Mouse (Mus musculus): ENCODE measurements around the gene Dazap1. TPM values are rescaled to one million over a fixed set of nuclear protein-coding genes. Genes with fewer than 3 reads are reported as not detected.
"Not testable (repeated sequence)": the region's sequence is repeated elsewhere in the genome, so short reads cannot be mapped to it uniquely, and the experiment has no call there.

Gene Dazap1
- polyA plus RNA-seq (2012; rRNA removed) = 52.1 and 67.7 TPM in 2 replicates

DNA sequence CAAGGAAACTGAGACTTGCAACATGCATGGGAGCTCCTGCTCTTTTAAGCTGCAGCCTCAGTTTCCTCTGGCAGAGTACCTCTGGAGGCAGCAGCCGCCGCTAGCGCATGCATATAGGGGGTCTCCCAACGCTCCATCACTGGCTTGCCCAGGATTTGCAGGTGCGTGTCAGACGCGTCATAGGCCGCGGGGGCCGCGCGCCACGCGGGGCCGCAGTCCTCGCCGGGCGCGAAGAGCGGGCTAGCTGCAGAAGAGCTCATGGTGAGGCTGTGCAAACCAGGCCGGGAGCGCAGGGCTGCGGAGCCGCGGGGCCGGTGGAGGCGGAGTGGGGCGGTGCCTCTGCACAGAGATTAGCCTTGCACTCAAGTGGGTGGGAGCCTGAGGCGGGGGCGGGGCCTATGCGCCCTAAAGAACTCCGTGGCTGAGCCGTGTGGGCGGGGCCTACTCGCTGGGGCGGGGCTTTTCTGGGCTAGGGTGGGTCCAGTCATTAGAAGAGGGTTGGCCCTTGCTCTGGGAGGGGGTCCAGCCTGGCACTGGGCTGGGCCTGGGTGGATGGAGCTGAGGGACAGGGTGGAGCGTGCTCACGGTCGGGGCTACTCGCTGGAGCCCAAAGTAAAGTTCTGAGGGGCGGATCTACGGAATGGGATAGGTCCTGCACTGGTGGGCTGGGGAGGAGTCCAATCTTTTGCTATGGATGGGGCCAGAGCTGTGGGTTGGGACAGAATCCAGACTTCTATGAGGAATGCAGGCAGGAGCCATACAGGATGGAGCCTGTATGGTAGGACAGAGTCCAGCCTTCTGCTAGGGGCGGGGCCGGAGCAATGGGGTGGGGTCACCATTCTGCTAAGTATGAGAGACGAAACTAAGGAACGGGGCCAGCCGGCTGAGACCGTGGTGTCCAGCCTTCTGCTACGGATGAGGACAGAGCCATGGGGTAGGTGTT is at the start of gene Dazap1, which contains the start of gene Gamt:
Dazap1 (plus strand) TSS at position 845 of the 943 bp plus-strand sequence.
Gamt (minus strand) TSS at position 371 of the 943 bp plus-strand sequence.
- peak; percentile 91 for DNase-seq (ENCODE audit: low read depth, low spot score)
- WGBS = under 1% methylated on average over 49 of the region's 49 CpGs

DNA sequence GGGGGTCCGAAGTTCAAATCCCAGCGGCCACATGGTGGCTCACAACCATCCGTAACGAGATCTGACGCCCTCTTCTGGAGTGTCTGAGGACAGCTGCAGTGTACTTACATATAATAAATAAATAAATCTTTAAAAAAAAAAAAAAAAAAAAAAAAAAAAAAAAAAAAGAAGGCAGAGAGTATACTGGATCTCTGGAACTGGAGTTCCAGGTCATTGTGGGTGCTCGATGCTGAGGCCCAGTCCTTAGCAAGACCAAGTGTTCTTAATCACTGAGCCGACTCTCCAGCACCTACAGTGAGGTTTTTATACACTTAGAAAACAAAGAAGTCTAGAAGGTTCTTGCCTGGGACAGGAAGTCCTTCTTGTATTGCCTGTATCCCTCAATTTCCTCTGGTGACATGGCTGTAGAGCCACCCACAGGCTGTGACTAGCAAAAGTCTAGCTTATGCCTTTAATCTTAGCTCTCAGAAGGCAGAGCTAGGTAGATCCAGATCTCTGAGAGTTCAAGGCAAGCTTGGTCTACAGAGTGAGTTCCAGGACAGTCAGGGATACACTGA is 49.7 kb upstream of the Dazap1 start:
- not testable (repeated sequence) for DNase-seq (ENCODE audit: low read depth, low spot score)
- WGBS = 68% methylated on average over 7 of the region's 7 CpGs

DNA sequence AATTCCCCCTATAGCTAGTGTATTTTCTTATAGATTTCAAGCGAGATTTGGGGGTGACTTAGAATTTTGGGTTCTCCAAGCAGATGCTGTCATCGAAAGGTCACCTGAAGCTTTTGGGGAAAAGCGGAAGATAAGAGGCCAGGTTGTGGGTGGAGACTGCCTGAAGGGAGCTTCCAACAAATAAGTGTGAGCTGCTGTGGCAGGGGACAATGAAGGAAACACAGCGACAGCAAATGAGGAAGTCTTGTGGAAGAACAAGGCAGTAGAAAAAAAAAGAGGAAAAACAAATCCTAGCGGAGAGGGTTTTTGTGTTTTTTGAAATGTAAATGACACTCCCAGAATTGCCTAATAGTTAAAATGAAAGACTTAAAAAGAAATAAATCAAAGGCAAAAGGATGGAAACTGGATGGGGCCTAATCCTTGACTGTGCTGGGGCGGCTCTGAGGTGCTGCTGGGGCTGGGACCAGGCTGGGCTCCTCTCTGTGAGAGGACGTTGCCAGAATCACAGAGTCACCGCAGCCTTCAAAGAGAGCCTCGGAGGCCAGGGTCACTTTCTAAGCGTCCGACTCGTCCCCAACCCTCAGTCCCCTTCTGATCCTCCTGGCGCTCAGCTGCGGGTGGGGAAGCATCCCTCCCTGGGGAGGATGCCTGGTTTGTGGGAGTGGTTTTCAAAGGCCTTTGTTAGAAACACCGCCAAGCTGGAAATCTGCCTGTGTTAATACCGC is 46.1 kb upstream of the Dazap1 start:
- WGBS = 52% methylated on average over 16 of the region's 16 CpGs
- DNase-seq (ENCODE audit: low read depth, low spot score) = no peak

DNA sequence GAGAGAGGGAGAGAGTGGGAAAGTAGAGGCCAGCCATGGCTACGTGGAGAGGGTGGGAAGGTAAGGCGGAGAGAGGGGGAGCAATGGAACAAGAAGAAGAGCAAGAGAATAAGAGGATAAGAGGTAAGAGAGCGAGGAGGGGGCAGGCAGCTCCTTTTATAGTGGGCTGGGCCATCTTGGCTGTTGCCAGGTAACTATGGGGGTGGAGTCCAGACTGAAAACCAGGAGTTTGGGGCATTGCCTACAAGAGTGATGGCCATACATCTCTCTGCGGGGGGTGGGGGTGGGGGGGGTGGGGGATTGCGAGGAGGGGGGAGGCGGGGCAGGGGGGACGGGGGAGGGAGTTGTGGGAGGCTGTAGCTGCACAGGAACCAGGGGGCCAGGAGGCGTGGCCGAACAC is 40.6 kb upstream of the Dazap1 start:
- 59% methylated on average over 7 of the region's 9 CpGs for WGBS
- DNase-seq (ENCODE audit: low read depth, low spot score) = no peak

DNA sequence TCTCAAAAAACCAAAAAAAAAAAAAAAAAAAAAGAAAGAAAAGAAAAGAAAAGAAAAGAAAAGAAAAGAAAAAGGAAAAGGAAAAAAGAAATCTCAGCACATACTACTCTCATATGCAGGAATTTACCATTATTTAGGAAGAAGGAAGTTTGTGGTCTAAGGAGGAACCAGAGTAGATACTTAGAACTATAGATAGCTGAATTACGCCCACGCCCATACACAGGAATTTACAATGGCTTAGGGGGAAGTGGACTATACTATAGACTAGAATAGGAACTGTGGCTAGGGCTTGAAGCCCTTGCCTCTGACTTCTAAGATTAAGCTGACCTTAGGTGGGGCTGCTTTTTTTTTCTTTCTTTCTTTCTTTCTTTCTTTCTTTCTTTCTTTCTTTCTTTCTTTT is 38.1 kb upstream of the Dazap1 start:
- 43% methylated on average over 2 of the region's 2 CpGs for WGBS
- not testable (repeated sequence) for DNase-seq (ENCODE audit: low read depth, low spot score)

DNA sequence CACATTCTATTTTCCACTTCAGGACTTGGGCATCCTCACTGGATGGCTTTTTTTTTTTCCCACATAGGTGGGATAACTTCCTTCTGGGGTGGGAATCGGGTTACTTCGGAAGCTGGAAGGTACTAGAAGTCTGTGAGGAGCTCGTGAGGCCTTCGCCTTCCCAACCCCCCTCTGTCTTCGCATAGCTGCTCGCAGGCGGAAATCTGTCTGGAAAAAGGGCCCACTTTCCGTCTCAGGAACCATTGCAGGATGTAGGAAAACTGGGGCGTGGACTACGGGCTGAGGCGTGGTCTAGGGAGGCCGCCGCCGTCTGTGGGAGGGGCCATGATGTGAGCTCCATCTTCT is 35.2 kb upstream of the Dazap1 start:
- under 1% methylated on average over 14 of the region's 14 CpGs for WGBS

DNA sequence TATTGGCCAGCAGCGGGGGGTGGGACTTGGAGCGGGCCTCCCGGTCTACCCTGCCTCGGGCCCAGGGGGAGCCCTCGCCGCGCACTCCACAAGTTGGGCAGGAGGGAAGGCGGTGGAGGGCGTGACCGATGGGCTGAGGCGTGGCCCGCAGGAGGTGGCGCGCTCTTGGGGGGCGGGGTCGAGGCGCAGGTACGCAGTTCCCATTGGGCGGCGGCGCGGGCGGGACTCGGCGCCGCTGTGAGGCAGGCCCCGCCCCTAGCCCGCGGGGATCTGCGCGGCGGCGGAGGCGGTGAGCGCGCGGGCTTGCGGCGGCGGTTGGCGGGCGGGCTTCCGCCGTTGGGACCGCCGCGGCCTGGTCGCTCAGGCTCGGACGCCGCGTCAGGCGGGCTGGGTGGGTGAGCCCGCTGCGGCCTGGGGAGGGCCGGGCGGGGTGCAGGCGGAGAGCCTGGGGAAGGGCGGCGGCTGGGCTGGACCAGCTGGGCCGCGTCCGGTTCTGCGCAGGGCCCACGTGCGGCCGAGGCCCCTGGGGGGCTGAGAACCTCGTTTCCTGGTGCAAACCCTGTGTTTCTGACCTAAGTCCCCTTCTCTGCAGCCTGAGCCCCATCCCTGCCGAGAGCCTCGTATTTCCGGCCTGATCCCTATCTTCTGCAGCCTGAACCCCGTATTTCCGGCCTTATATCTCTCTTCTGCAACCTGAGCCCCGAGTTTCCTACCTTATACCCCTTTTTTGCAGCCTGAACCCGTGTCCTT is 34.7 kb upstream of the Dazap1 start, which contains the start of gene Mum1:
Mum1 (plus strand) TSS at position 19 of the 750 bp plus-strand sequence.
- no peak for DNase-seq (ENCODE audit: low read depth, low spot score)
- WGBS = under 1% methylated on average over 68 of the region's 75 CpGs

More for the DNA sequence above, 35.2 kb upstream of the Dazap1 start:
- peak; percentile 89 for DNase-seq (ENCODE audit: low read depth, low spot score)

DNA sequence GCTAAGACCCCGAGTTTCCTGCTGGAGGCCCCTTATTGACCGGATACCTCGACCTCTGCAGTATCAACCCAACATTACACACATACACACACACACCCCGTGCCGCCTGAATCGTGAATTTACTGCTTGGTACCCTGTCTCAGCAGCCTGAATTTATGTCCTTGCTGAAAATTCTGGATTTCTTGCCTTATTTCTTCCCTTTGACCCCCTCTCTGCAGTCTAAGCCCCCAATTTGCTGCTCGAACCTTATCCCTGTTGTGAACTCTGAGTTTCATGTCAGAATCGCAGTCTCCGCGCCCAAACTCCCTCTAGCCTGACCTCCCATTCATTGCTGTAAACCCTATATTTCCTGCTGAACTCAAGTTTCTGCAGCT is 34.1 kb upstream of the Dazap1 start:
- WGBS = 2% methylated on average over 10 of the region's 10 CpGs
- DNase-seq (ENCODE audit: low read depth, low spot score) = no peak

DNA sequence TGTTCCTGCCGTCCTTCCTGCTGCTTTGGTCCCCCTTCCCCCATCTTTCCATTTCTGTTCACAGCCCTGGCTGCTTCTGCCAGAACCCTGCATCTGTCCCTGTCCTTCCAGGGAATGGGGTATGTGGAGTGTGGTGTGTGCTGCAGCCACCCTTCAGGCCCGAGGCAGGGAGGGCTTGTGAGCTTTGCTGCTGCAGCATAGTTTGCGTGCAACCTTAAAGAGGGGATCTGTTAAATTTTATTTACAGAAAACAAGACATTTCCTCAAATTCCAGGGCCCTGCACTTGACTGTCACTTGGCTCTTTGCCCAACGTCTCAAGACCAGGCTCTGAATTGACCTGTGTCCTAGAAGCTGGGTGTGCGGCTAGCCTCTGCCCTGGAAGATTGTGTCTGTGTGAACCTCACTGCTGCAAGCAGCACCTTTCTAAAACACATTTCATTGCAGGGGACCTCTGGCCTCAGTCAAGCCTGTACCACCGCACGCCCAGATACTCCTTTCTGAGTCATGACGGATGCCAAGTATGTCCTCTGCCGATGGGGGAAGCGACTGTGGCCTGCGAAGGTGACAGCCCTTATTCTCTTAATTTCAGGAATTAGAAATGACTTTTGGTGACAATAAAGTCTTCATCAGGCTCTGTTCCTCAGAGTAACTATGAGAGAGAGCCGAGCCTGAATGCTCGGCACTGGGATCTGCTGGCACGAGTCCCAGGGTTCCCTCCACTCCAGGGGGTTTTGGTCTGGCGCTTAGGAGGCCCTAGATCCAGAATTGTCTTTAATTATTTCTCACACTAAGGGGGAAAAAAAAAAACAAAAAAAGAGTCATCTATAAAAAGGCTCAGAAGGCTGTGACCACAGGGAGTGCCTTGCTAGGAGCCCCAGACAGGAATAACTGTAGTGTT is 33.2 kb upstream of the Dazap1 start:
- 47% methylated on average over 15 of the region's 15 CpGs for WGBS
- DNase-seq (ENCODE audit: low read depth, low spot score) = no peak

DNA sequence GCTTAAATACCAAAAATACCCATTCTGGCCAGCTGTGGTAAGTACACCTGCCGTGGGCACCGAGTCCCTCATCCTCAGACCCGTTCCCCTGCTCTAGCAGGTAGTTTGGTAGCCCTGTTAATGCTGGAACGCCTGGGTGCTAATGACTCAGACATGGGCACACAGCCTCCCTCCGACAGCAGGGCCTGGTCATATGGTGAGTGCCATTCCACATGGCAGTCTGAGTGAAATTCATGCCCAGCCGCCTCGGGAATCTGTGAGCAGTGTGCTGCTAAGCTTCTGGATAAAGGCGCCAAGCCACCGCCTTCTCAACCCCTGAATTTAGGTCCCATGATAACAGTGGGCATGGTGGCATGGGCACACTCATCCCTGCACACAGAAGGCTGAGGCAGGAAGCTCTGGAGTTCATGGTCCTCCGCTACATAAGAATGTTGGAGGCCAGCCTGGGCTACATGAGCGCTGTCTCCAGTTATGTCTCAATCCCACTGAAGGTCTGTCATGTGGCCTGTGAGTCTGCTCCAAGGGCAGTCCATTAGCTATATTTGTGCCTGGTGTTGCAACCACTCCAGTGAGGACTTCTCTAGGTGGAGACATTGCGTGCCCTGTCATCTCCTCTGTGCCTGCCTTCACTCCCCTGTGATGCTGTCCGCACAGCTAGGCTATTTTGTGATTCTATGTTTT is 25.0 kb upstream of the Dazap1 start:
- WGBS = 94% methylated on average over 13 of the region's 13 CpGs
- no peak for DNase-seq (ENCODE audit: low read depth, low spot score)

DNA sequence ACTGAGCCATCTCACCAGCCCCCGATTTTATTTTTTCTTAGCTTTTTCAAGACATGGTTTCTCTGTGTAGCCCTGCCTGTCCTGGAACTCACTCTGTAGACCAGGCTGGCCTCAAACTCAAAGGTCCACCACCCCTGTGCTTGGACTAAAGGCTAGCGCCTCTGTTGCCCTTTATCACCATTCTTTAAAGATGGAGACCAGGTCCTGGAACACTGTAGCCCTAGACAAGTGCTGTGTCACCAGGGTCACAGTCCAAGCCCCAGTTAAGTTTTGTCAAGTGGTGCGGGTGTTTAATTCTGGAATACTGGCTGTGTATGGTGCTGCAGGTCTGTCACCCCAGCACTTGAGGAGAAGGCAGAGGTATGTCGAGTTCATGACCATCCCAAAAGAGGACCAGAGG is 24.3 kb upstream of the Dazap1 start:
- DNase-seq (ENCODE audit: low read depth, low spot score) = no peak
- WGBS = 91% methylated on average over 4 of the region's 4 CpGs

DNA sequence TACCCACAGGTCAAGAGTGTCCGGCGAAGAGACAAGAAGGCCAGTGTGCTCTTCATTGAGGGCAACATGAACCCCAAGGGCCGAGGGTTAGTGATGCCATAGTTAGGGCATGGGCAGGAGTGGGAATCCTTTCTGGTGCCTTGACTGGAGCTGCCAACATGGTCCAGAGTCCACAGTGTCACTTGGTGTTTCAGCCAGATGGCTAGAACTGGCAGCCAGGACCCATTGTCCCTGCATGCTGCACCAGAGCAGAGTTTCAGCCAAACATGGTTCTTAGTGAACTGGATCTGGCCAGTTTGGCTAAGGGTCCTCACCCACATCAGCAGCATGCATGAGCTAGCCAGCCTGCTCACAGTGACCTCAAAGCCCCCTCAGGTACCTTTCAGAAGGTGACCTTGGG is 23.0 kb upstream of the Dazap1 start:
- 89% methylated on average over 3 of the region's 3 CpGs for WGBS
- no peak for DNase-seq (ENCODE audit: low read depth, low spot score)

DNA sequence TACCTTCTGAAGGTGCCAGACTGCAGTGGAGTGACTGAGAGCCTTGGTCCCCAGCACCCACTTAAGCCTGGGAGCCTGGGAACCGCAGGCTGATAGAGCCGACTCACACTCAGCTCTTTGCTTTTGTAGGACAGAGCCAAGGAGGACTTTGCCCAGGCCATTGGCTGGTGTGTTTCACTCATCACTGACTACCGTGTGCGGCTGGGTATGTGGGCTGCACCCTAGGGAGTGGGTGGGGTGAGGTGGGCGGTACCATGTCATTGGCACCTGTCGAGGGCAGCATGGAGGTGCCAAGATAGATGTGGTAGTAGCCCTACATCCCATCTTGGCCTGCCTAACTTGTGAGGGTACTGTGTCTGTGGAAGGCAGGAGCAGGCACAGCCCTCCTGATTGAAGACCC is 21.5 kb upstream of the Dazap1 start:
- WGBS = 43% methylated on average over 6 of the region's 6 CpGs
- no peak for DNase-seq (ENCODE audit: low read depth, low spot score)

DNA sequence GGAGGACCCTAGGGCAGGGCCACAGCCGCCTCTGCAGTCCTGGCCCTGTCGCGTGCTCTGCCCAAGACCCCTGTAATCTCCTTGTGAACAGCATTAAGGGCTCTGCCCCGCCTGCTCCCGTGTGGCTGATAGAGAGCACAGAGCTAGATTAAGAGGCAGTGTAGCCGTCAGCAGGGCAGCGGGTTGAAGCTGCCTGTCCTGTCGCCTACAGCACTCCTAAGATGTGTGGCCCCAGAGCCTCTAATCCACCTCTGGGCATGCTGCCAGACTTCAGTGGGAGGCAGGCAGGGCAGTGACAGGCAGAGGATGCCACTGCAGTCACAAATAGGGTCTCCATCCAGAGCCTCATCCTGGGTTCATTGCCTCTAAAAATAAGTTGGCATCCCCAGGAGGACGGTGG is 19.2 kb upstream of the Dazap1 start:
- no peak for DNase-seq (ENCODE audit: low read depth, low spot score)
- WGBS = 73% methylated on average over 9 of the region's 9 CpGs

DNA sequence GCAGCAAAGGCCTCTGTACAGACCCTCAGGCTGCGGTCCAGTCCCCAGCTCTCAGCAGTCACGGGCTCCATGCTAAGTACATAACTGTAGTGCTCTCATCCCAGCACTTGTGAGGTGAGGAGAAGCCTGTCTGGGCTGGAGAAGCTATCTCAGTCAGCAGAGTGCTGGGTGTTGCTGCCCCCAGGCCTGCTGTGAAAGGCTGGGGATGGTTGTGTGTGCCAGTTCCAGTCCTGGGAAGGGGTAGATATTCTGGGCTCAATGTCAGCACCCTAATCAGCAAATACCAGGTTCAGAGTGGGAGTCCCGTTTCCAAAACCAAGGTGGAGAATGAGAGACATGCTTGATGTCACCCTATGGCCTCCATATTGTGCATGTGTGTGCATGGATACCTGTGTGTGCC is 18.7 kb upstream of the Dazap1 start:
- DNase-seq (ENCODE audit: low read depth, low spot score) = no peak
- 91% methylated on average over 3 of the region's 3 CpGs for WGBS

DNA sequence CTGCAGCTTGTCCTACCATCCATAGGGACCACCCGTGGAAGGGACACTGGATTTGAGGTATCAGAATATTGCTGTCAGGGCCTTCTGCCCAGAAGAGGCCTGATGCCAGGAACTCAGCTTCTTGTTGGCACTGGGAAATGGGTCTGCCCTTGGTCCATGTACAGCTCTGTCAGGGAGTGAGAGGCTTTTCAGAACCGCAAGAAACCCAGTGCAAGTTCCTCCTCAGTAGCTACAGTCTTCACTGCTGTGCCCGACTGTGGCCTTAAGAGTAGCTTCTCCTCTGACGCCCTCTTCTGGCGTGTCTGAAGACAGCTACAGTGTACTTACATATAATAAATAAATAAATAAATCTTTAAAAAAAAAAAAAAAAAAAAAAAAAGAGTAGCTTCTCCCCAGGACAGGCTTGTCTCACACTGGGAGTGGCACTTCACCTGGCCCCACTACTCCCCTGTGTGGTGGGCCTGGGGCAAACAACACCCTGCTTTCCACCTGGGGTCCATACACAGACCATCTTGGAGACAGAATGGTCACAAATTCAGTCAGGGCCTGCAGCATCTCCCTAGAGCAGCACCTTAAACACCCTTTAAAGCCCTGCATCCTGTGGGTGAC is 16.4 kb upstream of the Dazap1 start:
- WGBS = 44% methylated on average over 5 of the region's 5 CpGs
- no peak for DNase-seq (ENCODE audit: low read depth, low spot score)

DNA sequence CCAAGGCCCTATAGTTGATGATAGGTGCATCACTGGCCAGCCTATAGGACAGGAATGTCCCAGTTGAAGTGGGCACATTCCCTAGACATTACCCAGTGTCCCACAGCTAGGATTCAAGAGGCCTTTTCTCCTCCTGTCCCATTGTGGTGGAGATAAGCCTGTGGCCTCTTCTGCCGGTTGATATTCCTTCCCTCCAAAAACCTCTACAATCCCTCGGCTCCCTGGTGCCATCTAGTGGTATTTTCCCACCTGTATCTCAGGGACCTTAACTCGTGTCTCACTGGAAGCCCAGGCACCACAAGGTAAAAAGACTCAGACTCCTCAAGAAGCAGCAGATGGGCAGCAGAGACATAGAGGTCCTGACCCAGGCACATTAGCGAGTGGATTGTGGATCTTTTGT is 15.7 kb upstream of the Dazap1 start:
- WGBS = 4% methylated on average over 4 of the region's 4 CpGs
- DNase-seq (ENCODE audit: low read depth, low spot score) = peak; percentile 80

DNA sequence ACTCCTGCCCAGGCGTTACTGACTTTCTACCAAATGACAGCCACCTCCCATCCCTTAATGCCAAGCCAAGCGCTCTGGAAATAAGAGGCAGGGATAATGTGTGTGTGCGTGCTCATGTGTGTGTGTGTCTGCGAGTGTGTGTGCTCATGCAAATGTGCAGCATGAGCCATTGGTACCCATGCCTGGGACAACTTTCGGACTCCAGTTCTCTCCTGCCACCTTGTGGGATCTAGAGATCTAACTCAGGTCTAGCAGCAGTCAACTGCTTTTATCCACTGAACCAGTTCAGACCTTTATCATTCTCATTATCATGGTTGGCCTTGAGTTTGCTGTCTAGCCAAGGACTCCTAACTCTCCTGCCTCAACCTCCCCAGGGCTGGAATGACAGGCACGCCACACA is 13.4 kb upstream of the Dazap1 start:
- 36% methylated on average over 6 of the region's 6 CpGs for WGBS
- DNase-seq (ENCODE audit: low read depth, low spot score) = no peak

Data from large intestine, adult 2 months (tissue).